Mouse (Mus musculus) urinary bladder, postnatal 14 days (tissue): ENCODE measurements around the gene Ksr1.

Experiments used
- DNase-seq: peaks from one replicate; pipeline ENCODE4 v3.0.0; 2021; ENCODE audit warnings: low spot score

Ksr1 gene

DNA sequence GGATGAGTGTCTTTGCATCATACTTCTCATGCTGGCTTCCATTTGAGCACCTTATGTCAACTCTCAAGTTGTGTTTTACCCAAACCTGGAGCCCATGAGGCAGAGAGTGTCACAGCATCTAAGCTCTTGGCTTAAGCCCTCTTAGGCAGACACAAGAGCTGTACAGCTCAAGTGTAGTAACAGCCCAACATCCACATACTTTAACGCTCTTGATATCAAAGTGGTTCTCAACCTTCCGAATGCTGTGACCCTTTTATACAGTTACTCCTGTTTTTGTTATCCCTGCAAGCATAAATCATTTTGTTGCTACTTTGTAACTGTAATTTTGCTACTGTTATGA lies 80.0 kb downstream of the Ksr1 start:
- no peak for DNase-seq

DNA sequence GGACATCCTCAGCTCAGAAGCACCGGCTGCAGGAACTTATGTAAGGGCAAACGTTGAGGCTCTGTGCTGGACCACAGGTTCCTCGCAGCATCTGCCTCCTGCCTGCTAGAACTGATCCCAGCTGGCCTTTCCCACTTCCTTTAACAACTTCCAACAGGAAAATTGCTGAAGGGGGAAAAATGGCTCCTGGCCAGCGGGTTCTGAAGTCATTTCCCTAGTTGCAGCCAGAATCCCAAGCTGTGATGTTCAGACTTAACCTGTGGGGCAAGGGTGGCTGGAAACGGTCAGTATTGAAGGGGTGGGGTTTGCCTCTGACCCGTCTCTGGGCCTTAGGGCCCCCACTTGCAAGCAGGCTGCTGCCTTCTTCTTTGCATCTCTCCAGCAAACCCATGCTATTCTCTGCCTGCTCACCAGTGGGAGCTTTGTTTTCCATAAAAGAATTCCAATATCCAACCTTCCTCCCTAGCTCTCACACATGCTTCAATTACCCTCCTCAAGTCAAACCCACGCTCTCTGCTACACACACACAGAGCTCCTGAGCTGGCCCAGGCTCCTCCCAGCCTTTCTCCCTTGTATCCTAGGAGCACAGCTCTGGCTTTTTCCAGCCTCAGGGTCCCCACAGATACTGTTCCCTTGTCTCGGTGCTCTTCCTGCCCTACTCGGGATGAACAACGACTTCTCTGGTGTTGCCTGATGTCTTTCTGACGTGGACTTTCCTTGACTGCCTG lies 80.6 kb downstream of the Ksr1 start:
- DNase-seq: peak; percentile 56

DNA sequence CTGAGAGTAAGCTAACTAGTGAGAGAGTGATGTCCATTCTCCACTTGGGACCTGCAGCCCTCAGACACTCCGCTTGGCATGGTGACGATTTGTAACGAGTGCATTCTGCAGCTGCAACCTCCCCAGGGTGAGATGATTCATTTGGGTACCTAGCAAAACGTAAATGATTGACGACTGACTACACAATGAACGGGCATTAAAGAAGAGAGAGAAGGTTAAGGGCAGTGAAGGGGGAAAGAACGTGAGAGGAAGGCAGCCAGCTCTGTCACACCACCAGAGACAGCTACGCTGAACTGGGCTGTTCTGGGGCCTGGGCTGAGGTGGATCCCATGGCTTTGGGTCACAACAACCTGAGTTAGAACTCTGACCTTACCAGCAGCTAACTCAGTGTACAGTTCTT lies 81.9 kb downstream of the Ksr1 start:
- DNase-seq: no peak

DNA sequence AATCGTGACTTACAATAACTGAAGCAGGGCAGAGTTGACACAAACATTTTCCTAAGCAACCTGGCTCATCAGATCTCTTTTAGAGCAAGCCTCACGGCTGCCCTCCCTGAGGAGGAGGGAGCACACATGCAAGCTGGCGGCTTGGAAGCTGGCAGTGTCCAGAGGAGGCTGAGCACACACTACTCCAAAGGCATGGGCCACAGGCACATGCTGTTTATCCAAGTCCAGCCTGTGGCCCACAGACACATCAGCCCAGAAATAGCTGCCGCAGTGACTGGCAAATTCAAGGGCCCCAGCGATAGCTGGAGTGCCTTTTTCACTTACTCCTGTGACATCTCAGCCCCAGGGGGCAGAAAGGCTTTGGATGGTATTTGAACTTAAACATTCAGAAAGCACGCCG lies 82.6 kb downstream of the Ksr1 start:
- DNase-seq: no peak

GRCm38 (mm10) chr11:79062897-79063296 lies 83.3 kb downstream of the Ksr1 start:
- DNase-seq: no peak

DNA sequence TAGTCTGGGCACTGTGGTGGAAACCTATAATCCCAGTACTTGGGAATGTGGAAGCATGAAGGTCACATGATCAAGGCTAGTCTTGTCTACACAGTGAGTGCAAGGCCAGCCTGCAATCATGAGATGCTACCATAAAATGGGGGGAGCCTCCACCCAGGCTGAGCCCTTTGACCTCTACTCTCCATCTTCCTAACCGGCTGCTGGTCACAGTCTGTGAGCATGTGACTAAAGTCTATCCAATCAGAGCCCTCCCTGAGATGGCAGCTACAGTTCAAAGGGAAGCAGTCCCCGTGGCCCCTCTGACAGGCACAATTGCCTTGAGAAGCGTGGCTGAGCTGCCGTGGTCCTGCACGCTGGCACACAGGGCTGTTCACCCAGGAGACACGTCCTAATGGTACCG lies 84.4 kb downstream of the Ksr1 start:
- no peak for DNase-seq

- no peak for DNase-seq
Measured at GRCm38 (mm10) chr11:79059850-79060249, 86.4 kb downstream of the Ksr1 start.

DNA sequence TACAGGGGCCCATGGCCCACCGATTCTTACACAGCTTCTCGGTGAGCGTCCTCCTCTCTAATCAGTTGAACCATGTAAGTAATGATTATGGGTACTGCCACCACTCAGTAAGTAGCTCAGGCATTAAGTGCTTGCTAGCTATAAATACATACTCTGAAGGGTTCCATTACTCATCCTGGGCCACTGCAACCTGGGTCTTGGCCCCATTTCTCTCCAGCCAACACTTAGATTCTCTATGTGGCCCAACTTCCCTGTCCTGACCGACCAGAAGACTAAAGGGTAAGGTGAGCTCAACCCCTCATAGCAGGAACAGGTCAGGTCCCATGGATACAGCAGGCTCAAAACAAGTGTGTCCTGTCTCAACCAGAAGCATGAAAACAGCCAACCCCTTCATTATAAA lies 87.1 kb downstream of the Ksr1 start:
- no peak for DNase-seq

GRCm38 (mm10) chr11:79058610-79059009 lies 87.6 kb downstream of the Ksr1 start:
- DNase-seq: no peak

DNA sequence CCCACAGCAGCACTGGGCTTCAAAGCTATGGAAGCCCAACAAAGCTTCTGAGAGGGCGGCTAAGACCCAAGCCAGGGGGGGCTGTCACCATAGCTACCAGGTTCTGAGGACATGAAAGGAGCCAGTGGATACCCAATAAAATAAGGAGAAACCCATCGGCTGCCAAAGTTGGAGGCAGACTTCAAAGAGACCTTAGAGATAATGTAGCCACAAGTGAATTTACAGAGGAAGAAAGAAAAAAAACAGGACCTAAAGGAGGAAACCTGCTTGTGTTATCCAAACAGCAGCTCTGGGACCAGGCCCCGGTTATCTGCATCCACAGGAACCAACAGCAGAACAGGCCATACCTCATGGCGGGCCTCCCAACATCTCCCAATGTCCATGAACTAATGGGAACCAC lies 88.4 kb downstream of the Ksr1 start:
- no peak for DNase-seq

GRCm38 (mm10) chr11:79056891-79057290 lies 89.3 kb downstream of the Ksr1 start:
- DNase-seq: no peak

DNA sequence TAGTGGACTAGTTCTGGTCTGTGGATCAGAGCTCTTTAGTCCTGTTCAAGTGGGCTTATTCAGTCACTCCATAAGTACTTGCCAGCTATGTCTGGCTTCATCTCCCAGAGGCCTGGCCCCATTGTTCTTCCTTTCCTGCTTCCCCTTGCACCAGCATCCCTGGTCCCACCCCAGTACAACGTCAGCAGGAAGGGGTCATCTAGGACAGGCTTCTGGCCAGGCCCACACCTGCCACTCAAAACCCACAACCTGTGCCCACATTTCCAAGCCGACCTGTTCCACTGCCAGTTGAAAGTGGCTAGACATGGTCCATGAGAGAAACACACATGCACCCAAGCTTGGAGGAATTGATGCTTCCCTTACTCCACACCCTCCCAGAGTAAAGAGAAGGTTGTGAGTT lies 90.2 kb downstream of the Ksr1 start:
- DNase-seq: no peak

- DNase-seq: no peak
Measured at GRCm38 (mm10) chr11:79055161-79055560, 91.0 kb downstream of the Ksr1 start.

GRCm38 (mm10) chr11:79054161-79055152 lies 91.8 kb downstream of the Ksr1 start:
- DNase-seq: no peak

- no peak for DNase-seq
Measured at GRCm38 (mm10) chr11:79053437-79053836, 92.8 kb downstream of the Ksr1 start.

DNA sequence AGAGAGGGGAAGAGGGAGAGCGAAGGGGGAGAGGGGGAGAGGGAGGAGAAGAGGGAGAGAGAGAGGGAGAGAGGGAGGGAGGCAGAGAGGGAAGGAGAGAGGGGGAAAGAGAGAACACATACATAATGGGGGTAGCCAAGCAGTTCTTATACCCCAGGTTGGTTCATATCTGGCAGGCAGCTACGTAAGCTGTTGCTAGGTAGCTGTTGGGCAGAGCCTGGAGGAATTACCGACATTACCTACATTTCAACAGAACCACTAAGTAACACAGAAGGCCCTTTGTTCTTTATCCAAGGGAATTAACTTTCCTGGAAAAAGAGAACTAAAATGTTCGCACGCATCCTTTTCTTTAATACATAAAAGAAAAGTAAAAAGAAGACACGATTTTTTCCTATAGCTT lies 93.4 kb downstream of the Ksr1 start:
- DNase-seq: no peak

DNA sequence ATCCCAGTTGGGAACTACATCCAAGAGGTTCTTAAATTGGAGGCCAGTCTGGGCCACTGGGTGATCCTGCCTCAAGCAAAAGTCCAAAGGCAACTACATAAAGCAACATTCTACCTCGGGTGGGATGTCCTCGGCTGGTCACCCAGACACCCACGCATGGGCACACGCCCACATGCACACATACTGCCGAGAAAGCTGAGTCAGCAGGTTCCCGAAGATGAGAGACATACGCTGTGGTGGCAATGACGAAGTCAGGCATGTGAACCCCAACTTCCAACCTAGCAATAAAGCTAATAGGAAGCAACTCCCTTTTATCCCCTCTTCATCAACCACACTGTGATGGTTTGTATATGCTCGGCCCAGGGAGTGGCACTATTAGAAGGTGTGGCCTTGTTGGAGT lies 94.7 kb downstream of the Ksr1 start:
- DNase-seq: no peak

DNA sequence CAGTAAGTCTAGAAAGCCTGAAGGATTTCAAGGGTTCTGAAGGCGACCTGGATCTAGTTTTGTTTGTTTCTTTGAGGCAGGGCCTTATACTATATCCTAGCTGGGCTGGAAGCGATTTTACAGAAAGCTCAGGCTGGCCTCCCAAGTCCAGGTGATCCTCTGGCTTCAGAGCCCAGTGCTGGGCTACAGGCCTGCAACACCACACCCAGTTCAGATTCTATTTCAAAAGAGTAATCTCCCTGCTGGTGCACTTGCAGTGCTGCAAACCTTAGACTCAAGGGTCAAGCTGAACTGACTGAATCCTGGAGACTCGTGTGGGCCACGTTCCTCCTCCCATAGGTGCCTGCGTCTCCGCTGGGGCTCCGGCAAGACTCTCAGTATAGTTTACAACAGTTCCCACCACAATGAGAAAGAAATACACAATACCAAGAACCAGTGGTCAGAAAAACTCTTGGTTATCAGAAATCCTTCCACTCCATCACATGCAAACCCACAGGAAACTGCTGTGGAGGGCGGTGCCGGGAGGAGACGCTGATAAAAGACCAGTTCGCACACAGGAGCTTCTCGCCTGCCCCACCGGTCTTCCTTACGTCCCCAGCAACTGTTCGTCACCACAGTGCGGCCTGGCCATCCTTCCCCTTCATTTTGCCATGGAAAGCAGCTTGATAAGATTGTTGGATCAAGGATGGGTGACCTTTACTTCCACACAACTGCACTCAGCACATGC lies 95.3 kb downstream of the Ksr1 start:
- DNase-seq: no peak

DNA sequence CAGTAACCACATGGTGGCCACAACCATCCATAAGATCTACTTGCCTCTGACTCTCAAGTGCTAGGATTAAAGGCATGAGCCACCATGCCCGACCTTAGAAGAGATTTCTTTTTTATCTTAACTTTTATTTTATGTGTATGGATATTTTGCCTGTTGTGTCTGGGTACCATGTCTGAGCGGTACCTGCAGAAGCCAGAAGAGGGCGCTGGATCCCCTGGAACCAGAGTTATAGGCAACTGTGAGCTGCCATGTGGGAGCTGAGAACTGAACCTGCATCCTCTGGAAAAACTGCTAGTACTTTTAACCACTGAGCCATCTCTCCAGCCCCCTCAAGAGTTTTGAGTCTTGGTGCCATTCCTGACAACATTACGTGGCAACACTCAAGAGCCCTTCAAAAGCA lies 97.3 kb downstream of the Ksr1 start:
- DNase-seq: no peak

GRCm38 (mm10) chr11:79047180-79047727 lies 99.0 kb downstream of the Ksr1 start:
- no peak for DNase-seq

GRCm38 (mm10) chr11:79046561-79047155 lies 99.5 kb downstream of the Ksr1 start:
- no peak for DNase-seq

DNA sequence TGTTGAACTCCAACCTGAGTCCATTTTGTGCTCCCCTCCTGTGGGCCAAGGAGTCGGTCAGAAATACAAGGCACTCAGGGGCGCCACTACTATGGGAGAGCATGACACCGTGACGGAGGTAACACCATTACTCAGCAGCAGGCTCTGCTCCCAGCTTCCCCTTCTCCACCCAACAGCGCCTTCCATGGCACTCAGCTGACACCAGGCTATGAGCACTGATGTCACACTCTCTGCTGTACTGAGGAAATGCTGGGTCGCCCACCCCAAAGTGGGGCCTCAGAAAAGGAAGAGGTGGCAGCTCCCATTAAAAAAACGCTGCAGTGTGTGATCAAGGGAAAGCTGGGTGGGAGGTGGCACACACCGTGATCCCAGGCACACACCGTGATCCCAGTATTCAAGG lies 101.0 kb downstream of the Ksr1 start:
- no peak for DNase-seq
